Mouse (Mus musculus): ENCODE results near the gene Tiam1.
A peak's percentile ranks its signal among the peaks of the same experiment; 100 is the strongest.

Gene Tiam1

GRCm38 (mm10) chr16:89905730-89906305 lies 237.8 kb downstream of the Tiam1 start:
- no peak for DNase-seq

GRCm38 (mm10) chr16:89904121-89904520 lies 239.4 kb downstream of the Tiam1 start:
- no peak for DNase-seq

GRCm38 (mm10) chr16:89902578-89903304 lies 240.8 kb downstream of the Tiam1 start:
- DNase-seq: no peak

GRCm38 (mm10) chr16:89900681-89901080 lies 242.9 kb downstream of the Tiam1 start:
- no peak for DNase-seq

- no peak for DNase-seq
Observed at GRCm38 (mm10) chr16:89899192-89899591, 244.4 kb downstream of the Tiam1 start.

- DNase-seq: no peak
Observed at GRCm38 (mm10) chr16:89898299-89898625, 245.3 kb downstream of the Tiam1 start.

GRCm38 (mm10) chr16:89897547-89898298 lies 245.8 kb downstream of the Tiam1 start:
- no peak for DNase-seq

GRCm38 (mm10) chr16:89896885-89897546 lies 246.6 kb downstream of the Tiam1 start:
- DNase-seq: no peak

GRCm38 (mm10) chr16:89896392-89896791 lies 247.2 kb downstream of the Tiam1 start:
- DNase-seq: no peak

GRCm38 (mm10) chr16:89895283-89895682 lies 248.3 kb downstream of the Tiam1 start:
- no peak for DNase-seq

- DNase-seq: peak in 1 of 2 experiments; percentile 17
Observed at GRCm38 (mm10) chr16:89894816-89895215, 248.8 kb downstream of the Tiam1 start.

GRCm38 (mm10) chr16:89890515-89891189 lies 252.9 kb downstream of the Tiam1 start:
- DNase-seq: no peak

- no peak for DNase-seq
Observed at GRCm38 (mm10) chr16:89889890-89890462, 253.6 kb downstream of the Tiam1 start.

GRCm38 (mm10) chr16:89886561-89886960 lies 257.0 kb downstream of the Tiam1 start:
- no peak for DNase-seq

- no peak for DNase-seq
Observed at GRCm38 (mm10) chr16:89885661-89886060, 257.9 kb downstream of the Tiam1 start.

GRCm38 (mm10) chr16:89883897-89884296 lies 259.7 kb downstream of the Tiam1 start:
- no peak for DNase-seq

GRCm38 (mm10) chr16:89882477-89883234 lies 260.9 kb downstream of the Tiam1 start:
- no peak for DNase-seq

GRCm38 (mm10) chr16:89877206-89877605 lies 266.4 kb downstream of the Tiam1 start:
- DNase-seq: no peak

GRCm38 (mm10) chr16:89876079-89876478 lies 267.5 kb downstream of the Tiam1 start:
- no peak for DNase-seq

GRCm38 (mm10) chr16:89874012-89874704 lies 269.4 kb downstream of the Tiam1 start:
- DNase-seq: no peak

Measured in kidney, postnatal 25 days (tissue).